Mouse (Mus musculus) stomach, postnatal 0 days (tissue): ENCODE measurements at regions not wholly inside any gene's neighbourhood (a gene's known extent, or its start where the extent isn't known, plus 50 kb on each side); places are given as distances from the start of the nearest gene placed in this dataset.

Source experiments
- ATAC-seq: fragments of 200-750 bp; cut with Nextera tagmentation; 2 replicates; pipeline ENCODE4 v1.8.0; 2017; ENCODE audit not compliant: low FRiP score, low TSS enrichment
- DNase-seq: peaks from one replicate; pipeline ENCODE4 v3.0.0-alpha.2; 2016; ENCODE audit warnings: low spot score
- H3K27ac ChIP-seq: fragments of 300-500 bp; sonication (generic); replicated peaks from 2 replicates; pipeline ENCODE4 v1.5.1; 2014; ENCODE audit warnings: mild to moderate bottlenecking, control low read depth
- H3K27me3 ChIP-seq: fragments of 300-500 bp; sonication (generic); 2 replicates; pipeline ENCODE4 v1.6.1; 2014; ENCODE audit warnings: low read length; ENCODE audit not compliant: control insufficient read depth, insufficient read depth
- H3K36me3 ChIP-seq: fragments of 300-500 bp; sonication (generic); 2 replicates; pipeline ENCODE4 v1.6.1; 2014; ENCODE audit warnings: low read length, mixed read lengths; ENCODE audit not compliant: control insufficient read depth, insufficient read depth
- H3K4me1 ChIP-seq: fragments of 300-500 bp; sonication (generic); replicated peaks from 2 replicates; pipeline ENCODE4 v1.6.1; 2014; ENCODE audit warnings: antibody characterized with exemption; ENCODE audit not compliant: control insufficient read depth, insufficient read depth
- H3K4me2 ChIP-seq: fragments of 300-500 bp; sonication (generic); replicated peaks from 2 replicates; pipeline ENCODE4 v1.6.1; 2014; ENCODE audit warnings: low read depth, mild to moderate bottlenecking, control low read depth, moderate library complexity
- H3K4me3 ChIP-seq: fragments of 300-500 bp; sonication (generic); 2 replicates; pipeline ENCODE4 v1.5.1; 2014; ENCODE audit warnings: low read depth, low read length, control low read depth
- H3K9ac ChIP-seq: fragments of 300-500 bp; sonication (generic); 2 replicates; pipeline ENCODE4 v1.6.1; 2014; ENCODE audit warnings: mild to moderate bottlenecking, low read length, control low read depth, mixed read lengths
- H3K9me3 ChIP-seq: fragments of 300-500 bp; sonication (generic); 2 replicates; pipeline ENCODE4 v1.6.1; 2016; ENCODE audit warnings: low read length; ENCODE audit not compliant: control insufficient read depth
- CTCF ChIP-seq: IDR thresholded peaks from 2 replicates; pipeline ENCODE4 v1.5.1; 2016; ENCODE audit warnings: antibody characterized with exemption, low read depth, mild to moderate bottlenecking, moderate library complexity
- EP300 ChIP-seq: optimal IDR thresholded peaks from 2 replicates; pipeline ENCODE3; 2016; ENCODE audit warnings: antibody characterized with exemption
- WGBS: fragments of 180-500 bp; shearing (Covaris S2); extraction: QIAGEN DNeasy Blood & Tissue Kit; methylation state at CpG from one replicate; pipeline ENCODE4 v1.1.7; 2014; 5-methylcytosine and 5-hydroxymethylcytosine counted together

DNA sequence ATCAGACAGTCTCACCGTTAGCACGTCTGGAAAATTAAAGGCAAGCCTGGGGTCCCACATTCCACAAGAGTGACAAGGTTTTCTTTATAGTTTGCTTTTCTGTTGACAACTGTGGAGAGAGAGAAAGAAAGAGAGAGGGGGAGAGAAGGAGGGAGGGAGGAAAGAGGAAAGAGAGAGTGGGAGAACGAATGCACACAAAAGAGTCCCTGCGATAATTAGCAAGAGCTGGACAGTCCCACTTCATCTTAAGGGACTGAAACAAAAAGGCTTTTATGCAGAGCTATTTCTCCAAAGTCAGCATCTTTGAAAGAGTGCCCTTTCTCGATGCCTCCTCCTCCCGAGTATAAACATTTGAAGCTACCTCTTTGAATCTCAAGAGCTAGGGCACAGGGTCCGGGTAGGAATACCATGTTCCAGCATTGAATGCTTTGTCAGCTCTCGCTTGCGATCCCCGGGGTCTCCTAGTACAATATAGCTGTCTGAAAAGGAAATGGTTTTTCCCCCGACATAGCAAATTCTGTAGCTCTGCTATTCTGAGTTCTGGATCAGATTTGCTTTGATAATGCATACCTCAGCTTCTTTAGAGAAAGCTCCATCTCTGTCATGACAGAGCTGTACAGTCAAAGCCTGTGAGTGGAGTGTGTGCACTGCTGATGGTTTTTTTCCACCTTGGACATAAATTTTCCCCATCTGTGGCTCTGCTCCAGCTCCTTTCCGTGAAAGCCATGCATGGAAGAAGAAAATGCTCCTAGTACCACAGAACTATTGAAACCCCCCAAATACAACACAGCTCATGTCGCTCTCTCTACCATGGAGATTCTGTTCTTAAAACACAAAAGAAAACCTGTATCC lies 282.9 kb upstream of the Fbxl7 start:
- 48% methylated on average over 13 of the region's 13 CpGs for WGBS
- ATAC-seq = no peak
- Histone ChIP-seq H3K27me3 (no peaks in the 10 kb centered on the region), H3K9ac (no peak overlapping the region), H3K36me3 (no peaks in the 10 kb centered on the region), H3K27ac (no peak overlapping the region), H3K4me2 (0 out of 2 replicates have a peak overlapping the region, but pooled peaks have one; percentile 20), H3K4me1 (no peaks in the 10 kb centered on the region), H3K9me3 (no peaks in the 10 kb centered on the region), H3K4me3 (no peak overlapping the region)
- no peak for TF ChIP-seq EP300
- no peak for TF ChIP-seq CTCF
- DNase-seq = no peak

DNA sequence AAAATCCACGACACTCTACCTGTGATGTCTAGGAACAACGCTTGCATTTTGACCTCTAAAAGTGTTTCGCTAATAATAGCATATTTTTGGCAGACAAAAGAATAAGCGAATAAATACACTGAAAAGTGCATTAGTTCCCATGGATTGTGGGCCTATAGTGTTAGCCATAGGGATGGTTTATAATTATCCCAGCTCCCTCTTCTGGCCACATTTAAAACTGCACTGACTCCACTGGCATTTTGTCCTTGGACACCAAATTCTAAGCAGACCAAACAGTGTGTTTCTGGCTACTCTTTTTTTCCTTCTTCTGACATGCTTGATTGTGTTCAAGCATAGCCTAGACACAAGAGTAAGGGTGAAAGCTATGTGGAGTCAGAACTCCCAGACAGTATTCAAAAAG lies 276.8 kb upstream of the Ank start:
- ATAC-seq = no peak

DNA sequence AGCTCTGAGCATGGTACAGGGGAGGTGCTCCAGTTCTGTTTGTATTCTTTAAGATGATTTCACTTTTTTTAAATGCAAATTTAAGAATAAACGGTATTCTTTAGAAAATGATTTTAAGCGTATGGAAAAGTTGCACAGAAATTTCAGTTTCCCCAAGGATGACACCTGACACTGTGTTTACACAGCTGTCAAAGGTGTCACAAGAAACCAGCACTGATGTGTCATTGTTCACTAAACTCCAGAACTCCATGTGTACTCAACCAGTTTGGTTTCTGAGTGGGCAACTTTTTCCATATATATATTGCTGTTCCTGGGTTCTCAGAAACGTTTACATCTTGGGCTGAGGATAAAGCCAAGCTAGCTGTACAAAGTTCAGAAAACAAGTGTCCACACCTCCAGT lies 265.0 kb upstream of the Ank start:
- no peaks in the 10 kb centered on the region for H3K4me1 ChIP-seq
- TF ChIP-seq EP300 = no peak
- no peak for TF ChIP-seq CTCF
- no peak overlapping the region for H3K9ac ChIP-seq
- H3K9me3 ChIP-seq = no peaks in the 10 kb centered on the region
- no peaks in the 10 kb centered on the region for H3K27me3 ChIP-seq
- ATAC-seq (no peak), DNase-seq (no peak)
- no peak overlapping the region for H3K4me2 ChIP-seq
- no peak overlapping the region for H3K4me3 ChIP-seq
- WGBS = 80% methylated on average over 3 of the region's 3 CpGs
- H3K36me3 ChIP-seq = no peaks in the 10 kb centered on the region
- H3K27ac ChIP-seq = no peak overlapping the region

More for the DNA sequence above, 276.8 kb upstream of the Ank start:
- no peak overlapping the region for H3K9ac ChIP-seq
- TF ChIP-seq EP300 (no peak), CTCF (peak; percentile 84)
- no peaks in the 10 kb centered on the region for H3K9me3 ChIP-seq
- no peak overlapping the region for H3K27ac ChIP-seq
- 37% methylated on average over 4 of the region's 4 CpGs for WGBS
- H3K4me1 ChIP-seq = no peaks in the 10 kb centered on the region
- no peaks in the 10 kb centered on the region for H3K27me3 ChIP-seq
- H3K4me3 ChIP-seq = no peak overlapping the region
- DNase-seq = peak; percentile 27
- no peaks in the 10 kb centered on the region for H3K36me3 ChIP-seq
- no peak overlapping the region for H3K4me2 ChIP-seq

DNA sequence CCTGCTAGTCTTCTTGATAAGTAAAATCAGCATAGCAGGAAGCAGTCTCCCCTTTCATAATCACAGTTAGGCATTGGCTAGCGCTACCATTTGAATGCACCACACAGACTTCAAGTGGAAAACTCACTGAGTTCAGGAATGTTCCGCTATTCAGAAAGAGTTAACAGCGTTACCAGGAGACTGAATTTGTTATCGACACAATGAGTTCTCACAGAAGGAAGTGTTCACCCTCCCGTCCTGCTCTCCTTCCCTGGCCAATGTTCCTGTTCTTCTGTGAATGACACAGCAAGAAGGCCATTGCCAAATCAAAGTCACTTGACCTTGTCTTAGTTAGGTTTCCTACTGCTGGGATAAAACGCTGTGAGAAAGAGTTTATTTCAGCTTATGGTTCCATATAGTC lies 261.6 kb upstream of the Ank start:
- H3K4me3 ChIP-seq = no peak overlapping the region
- no peak overlapping the region for H3K9ac ChIP-seq
- no peak overlapping the region for H3K4me2 ChIP-seq
- no peaks in the 10 kb centered on the region for H3K27me3 ChIP-seq
- H3K9me3 ChIP-seq = no peaks in the 10 kb centered on the region
- no peaks in the 10 kb centered on the region for H3K4me1 ChIP-seq
- 71% methylated on average over 6 of the region's 6 CpGs for WGBS
- ATAC-seq = no peak
- no peak for TF ChIP-seq EP300
- no peak for TF ChIP-seq CTCF
- H3K27ac ChIP-seq = no peak overlapping the region
- H3K36me3 ChIP-seq = no peaks in the 10 kb centered on the region
- no peak for DNase-seq

DNA sequence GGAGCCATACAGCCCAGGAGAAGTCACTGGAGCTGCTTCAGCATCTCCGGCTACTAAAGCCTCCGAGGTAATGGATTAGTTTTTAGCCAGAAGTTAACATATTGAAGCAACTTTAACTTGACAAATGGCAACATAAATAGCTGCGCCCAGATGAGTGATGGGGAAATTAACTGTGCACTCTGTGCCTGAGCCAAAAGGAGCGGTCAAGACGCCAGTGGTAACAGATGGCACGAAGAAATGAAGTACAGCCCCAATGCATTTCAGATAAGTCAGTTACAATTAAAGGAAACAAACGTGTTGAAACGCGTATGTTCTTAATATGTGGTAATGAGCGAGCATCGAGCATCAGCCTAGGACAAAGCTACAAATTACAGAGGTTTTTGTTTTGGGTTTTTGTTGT lies 259.0 kb upstream of the Ank start:
- Histone ChIP-seq H3K27me3 (no peaks in the 10 kb centered on the region), H3K4me1 (no peaks in the 10 kb centered on the region), H3K9me3 (no peaks in the 10 kb centered on the region), H3K36me3 (no peaks in the 10 kb centered on the region), H3K27ac (no peak overlapping the region), H3K9ac (no peak overlapping the region), H3K4me3 (no peak overlapping the region), H3K4me2 (no peak overlapping the region)
- 59% methylated on average over 11 of the region's 11 CpGs for WGBS
- no peak for ATAC-seq
- no peak for DNase-seq
- no peak for TF ChIP-seq EP300

DNA sequence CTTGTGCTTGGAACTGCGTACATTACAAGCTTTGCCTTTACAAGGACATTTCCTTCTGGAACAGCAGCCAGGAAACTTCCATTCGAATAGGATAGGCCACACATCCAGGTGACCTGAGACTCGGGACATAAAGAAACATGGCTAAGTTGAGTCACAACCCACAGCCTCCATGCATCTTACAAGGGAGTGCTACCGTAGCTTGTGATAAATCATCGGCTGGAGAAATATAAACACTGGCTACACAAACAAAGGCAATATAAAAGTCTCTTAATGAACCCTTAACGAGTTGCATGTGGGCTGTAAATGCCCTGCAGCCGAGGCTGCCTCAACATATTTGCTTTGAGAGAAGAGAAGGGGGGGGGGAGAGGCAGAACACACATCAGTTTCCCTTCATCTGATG lies 250.1 kb upstream of the Ank start:
- DNase-seq = no peak
- TF ChIP-seq CTCF (no peak), EP300 (no peak)
- Histone ChIP-seq H3K36me3 (no peaks in the 10 kb centered on the region), H3K4me3 (no peak overlapping the region), H3K27ac (no peak overlapping the region), H3K4me1 (no peaks in the 10 kb centered on the region), H3K9ac (no peak overlapping the region), H3K27me3 (no peaks in the 10 kb centered on the region), H3K4me2 (no peak overlapping the region), H3K9me3 (no peaks in the 10 kb centered on the region)
- ATAC-seq = no peak
- 18% methylated on average over 7 of the region's 7 CpGs for WGBS
